Mouse (Mus musculus): ENCODE results near the gene Tekt2. TPM values are rescaled to one million over a fixed set of nuclear protein-coding genes. Genes with fewer than 3 reads are reported as not detected.

Gene Tekt2
- polyA plus RNA-seq, 1 experiment from 2014 or later: 7.4 TPM

- no peak for ATAC-seq (ENCODE audit: low FRiP score, low TSS enrichment)
- no peak overlapping the region for H3K27ac ChIP-seq (replicated peaks; ENCODE audit: low read depth, low read length)
- H3K27me3 ChIP-seq (ENCODE audit: control insufficient read depth, insufficient read depth, low read length): peaks cover 7% of the 10 kb centered on the region; the same call in 1 of the 2 replicates
- no peak overlapping the region for H3K9ac ChIP-seq (replicated peaks; ENCODE audit: low read length)
- H3K4me2 ChIP-seq (ENCODE audit: low read length): peak overlapping the region; percentile 11
- H3K36me3 ChIP-seq (ENCODE audit: control insufficient read depth, insufficient read depth, low read length): no peaks in the 10 kb centered on the region
- peak; percentile 43 for DNase-seq
- H3K9me3 ChIP-seq (ENCODE audit: control insufficient read depth, low read length): no peaks in the 10 kb centered on the region
- 20% methylated on average over 13 of the region's 13 CpGs for WGBS
- H3K4me3 ChIP-seq (replicated peaks; ENCODE audit: low read depth, low read length): no peak overlapping the region
- H3K4me1 ChIP-seq (ENCODE audit: control insufficient read depth, insufficient read depth, low read length): peaks cover 12% of the 10 kb centered on the region
Measured at GRCm38 (mm10) chr4:126324861-126325260, 627 bp downstream of the Tekt2 start.

DNA sequence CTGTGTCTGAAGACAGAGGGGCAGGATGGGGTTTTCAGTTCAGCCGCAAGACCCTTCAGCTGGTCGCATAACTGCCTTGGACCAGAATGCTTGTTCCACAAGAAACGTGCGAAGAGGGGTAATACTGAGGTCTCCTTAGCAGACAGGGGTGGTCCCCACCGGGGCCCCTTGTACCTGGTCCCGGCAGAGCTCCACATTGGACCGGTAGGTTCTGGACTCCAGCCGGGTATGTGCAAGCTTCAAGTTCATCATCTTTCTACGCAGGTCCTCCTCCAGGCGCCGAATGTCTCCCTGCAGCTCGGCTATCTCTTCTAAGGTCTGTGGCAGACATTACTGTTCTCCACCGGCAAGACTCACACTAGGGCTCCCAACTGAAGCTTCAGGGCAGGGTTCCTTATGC, 2.8 kb downstream of the Tekt2 start:
- Histone ChIP-seq H3K36me3 (ENCODE audit: control insufficient read depth, insufficient read depth, low read length) (peaks cover 8% of the 10 kb centered on the region), H3K9me3 (ENCODE audit: control insufficient read depth, low read length) (no peaks in the 10 kb centered on the region), H3K4me1 (ENCODE audit: control insufficient read depth, insufficient read depth, low read length) (peaks cover 12% of the 10 kb centered on the region), H3K4me2 (ENCODE audit: low read length) (no peak overlapping the region), H3K27ac (replicated peaks; ENCODE audit: low read depth, low read length) (no peak overlapping the region), H3K27me3 (ENCODE audit: control insufficient read depth, insufficient read depth, low read length) (peaks cover 7% of the 10 kb centered on the region; the same call in 1 of the 2 replicates), H3K9ac (replicated peaks; ENCODE audit: low read length) (no peak overlapping the region), H3K4me3 (replicated peaks; ENCODE audit: low read depth, low read length) (no peak overlapping the region)
- DNase-seq (no peak), ATAC-seq (ENCODE audit: low FRiP score, low TSS enrichment) (no peak)
- WGBS: 96% methylated on average over 13 of the region's 13 CpGs

DNA sequence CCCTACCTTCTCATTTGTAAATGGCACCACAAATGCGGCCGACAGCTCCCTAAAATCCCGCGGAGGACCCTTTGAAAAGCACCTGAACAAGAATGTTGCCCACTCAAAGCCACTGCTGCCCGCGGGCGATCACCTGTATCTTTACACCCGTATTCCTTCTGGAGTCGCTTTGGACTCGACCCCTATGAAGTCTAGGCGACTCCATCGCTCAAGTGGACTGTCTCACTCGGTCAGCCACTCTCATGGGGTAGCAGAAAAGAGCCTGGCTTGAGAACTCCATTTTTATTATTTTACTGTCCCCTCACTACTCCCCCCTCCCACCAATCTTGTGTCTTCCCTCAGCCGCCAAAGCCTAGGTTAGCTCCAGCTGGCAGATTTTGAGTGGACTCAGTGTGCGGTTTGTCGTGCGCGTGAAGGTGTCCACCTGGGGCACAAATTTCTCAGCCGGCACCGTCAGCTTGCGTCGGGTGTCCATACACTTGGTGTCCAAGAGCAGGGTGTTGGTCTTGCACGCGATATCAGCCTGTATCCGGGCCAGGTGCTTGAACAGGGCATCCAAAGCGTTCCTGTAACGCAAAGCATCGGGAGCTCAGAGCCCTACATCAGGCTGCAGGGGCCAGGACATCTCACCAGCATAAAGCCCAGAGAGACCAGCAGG, 3.5 kb downstream of the Tekt2 start:
- Histone ChIP-seq H3K4me2 (ENCODE audit: low read length) (peak overlapping the region; percentile 65), H3K4me3 (replicated peaks; ENCODE audit: low read depth, low read length) (peak overlapping the region; percentile 70), H3K27me3 (ENCODE audit: control insufficient read depth, insufficient read depth, low read length) (peaks cover 7% of the 10 kb centered on the region; the same call in 1 of the 2 replicates), H3K9ac (replicated peaks; ENCODE audit: low read length) (no peak overlapping the region; the same call in 1 of the 2 replicates), H3K4me1 (ENCODE audit: control insufficient read depth, insufficient read depth, low read length) (peaks cover 12% of the 10 kb centered on the region), H3K36me3 (ENCODE audit: control insufficient read depth, insufficient read depth, low read length) (peaks cover 15% of the 10 kb centered on the region), H3K27ac (replicated peaks; ENCODE audit: low read depth, low read length) (no peak overlapping the region), H3K9me3 (ENCODE audit: control insufficient read depth, low read length) (no peaks in the 10 kb centered on the region)
- 57% methylated on average over 28 of the region's 28 CpGs for WGBS
- DNase-seq (no peak), ATAC-seq (ENCODE audit: low FRiP score, low TSS enrichment) (peak; percentile 38)

DNA sequence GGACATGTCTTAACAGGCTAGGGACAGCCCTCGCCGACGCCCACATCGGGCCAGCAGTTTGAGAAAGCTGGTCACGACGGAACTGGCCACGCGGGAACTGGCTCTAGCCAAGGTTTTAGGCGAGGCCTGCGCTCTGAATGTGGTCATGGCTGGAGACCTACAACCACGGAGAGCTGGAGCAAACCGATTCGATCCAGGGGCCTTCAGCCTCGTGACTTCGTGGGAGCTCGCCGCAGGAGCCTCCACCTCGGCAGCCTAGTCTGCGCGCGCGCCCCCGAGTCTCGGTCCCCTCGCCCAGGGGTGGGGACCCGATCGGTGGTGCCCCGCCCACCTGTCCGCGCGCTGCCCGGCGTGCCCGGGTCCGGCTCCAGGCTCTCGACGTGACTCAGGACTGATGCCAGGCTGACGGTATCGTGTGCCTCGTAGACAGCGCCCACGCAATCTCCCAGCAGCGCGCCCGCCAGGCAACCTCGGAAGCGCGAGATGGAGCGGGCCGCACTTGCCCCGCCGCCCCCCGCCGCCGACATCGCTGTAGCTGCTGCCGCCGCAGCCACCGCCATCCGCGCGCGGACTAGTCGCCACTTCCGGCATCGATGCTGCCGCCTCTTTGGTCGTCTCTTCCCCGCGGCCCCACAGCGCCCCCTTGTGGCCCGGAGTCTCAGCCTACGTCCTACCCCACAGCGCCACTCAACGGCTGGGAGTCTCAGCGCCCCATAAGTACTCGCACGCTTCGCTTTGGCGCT, 4.2 kb downstream of the Tekt2 start, which contains the start of gene Adprhl2:
Adprhl2 (minus strand) TSS at position 593 of the 743 bp plus-strand sequence.
- Histone ChIP-seq H3K4me3 (replicated peaks; ENCODE audit: low read depth, low read length) (peak within 1 kb of the TSS; percentile 70), H3K4me1 (ENCODE audit: control insufficient read depth, insufficient read depth, low read length) (peaks cover 12% of the 10 kb centered on the region), H3K4me2 (ENCODE audit: low read length) (peak within 1 kb of the TSS; percentile 65), H3K27ac (replicated peaks; ENCODE audit: low read depth, low read length) (peak within 1 kb of the TSS; percentile 84), H3K27me3 (ENCODE audit: control insufficient read depth, insufficient read depth, low read length) (peaks cover 7% of the 10 kb centered on the region; the same call in 1 of the 2 replicates), H3K9ac (replicated peaks; ENCODE audit: low read length) (peak within 1 kb of the TSS; percentile 68), H3K36me3 (ENCODE audit: control insufficient read depth, insufficient read depth, low read length) (peaks cover 22% of the 10 kb centered on the region), H3K9me3 (ENCODE audit: control insufficient read depth, low read length) (no peaks in the 10 kb centered on the region)
- ATAC-seq (ENCODE audit: low FRiP score, low TSS enrichment): peak; percentile 89
- under 1% methylated on average over 80 of the region's 80 CpGs for WGBS
- DNase-seq: peak; percentile 99

- WGBS: 94% methylated on average over 6 of the region's 6 CpGs
- H3K27ac ChIP-seq (replicated peaks; ENCODE audit: low read depth, low read length): no peak overlapping the region
- no peak overlapping the region; the same call in 1 of the 2 replicates for H3K4me2 ChIP-seq (ENCODE audit: low read length)
Measured at GRCm38 (mm10) chr4:126319806-126320205, 5.7 kb downstream of the Tekt2 start.

DNA sequence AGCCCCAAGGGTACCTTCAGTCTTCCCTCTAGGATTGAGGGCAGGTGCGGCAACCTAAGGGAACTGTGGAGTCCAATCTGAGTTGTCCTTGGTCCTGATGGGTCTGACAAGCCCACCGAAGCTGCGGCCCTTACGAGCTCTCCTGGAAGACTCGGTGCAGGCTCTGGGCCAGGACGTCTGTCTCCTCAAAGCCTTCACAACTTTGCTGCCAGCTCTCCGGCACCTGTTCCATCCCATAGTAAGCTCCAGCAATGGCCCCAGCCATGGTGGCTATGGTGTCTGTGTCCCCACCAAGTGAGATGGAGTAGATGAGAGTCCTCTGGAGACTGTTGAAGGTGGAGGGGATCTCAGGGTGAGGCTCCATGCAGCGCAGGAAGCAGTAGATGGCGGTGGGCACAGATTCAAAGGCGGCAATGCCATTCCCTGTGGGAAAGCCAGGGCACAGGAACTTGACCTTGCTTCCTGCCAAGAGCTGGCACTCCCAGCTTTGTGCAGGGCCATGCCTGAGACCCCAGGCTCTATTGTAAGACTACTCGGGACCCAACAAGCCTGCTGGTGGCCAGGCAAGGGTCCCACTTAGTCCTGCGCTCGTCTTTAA, 8.9 kb downstream of the Tekt2 start:
- DNase-seq (no peak), ATAC-seq (ENCODE audit: low FRiP score, low TSS enrichment) (no peak)
- H3K4me2 ChIP-seq (ENCODE audit: low read length): no peak overlapping the region
- H3K27me3 ChIP-seq (ENCODE audit: control insufficient read depth, insufficient read depth, low read length): no peaks in the 10 kb centered on the region
- H3K9ac ChIP-seq (replicated peaks; ENCODE audit: low read length): no peak overlapping the region
- no peak overlapping the region for H3K4me3 ChIP-seq (replicated peaks; ENCODE audit: low read depth, low read length)
- 96% methylated on average over 13 of the region's 13 CpGs for WGBS
- H3K9me3 ChIP-seq (ENCODE audit: control insufficient read depth, low read length): no peaks in the 10 kb centered on the region
- peaks cover 8% of the 10 kb centered on the region for H3K4me1 ChIP-seq (ENCODE audit: control insufficient read depth, insufficient read depth, low read length)
- H3K36me3 ChIP-seq (ENCODE audit: control insufficient read depth, insufficient read depth, low read length): peaks cover 37% of the 10 kb centered on the region
- no peak overlapping the region for H3K27ac ChIP-seq (replicated peaks; ENCODE audit: low read depth, low read length)

More at GRCm38 (mm10) chr4:126319806-126320205, 5.7 kb downstream of the Tekt2 start:
- no peaks in the 10 kb centered on the region for H3K9me3 ChIP-seq (ENCODE audit: control insufficient read depth, low read length)
- DNase-seq: no peak
- H3K4me3 ChIP-seq (replicated peaks; ENCODE audit: low read depth, low read length): no peak overlapping the region
- H3K4me1 ChIP-seq (ENCODE audit: control insufficient read depth, insufficient read depth, low read length): peaks cover 8% of the 10 kb centered on the region
- H3K9ac ChIP-seq (replicated peaks; ENCODE audit: low read length): no peak overlapping the region
- H3K36me3 ChIP-seq (ENCODE audit: control insufficient read depth, insufficient read depth, low read length): peaks cover 34% of the 10 kb centered on the region
- no peak for ATAC-seq (ENCODE audit: low FRiP score, low TSS enrichment)
- peaks cover 7% of the 10 kb centered on the region; the same call in 1 of the 2 replicates for H3K27me3 ChIP-seq (ENCODE audit: control insufficient read depth, insufficient read depth, low read length)

- 52% methylated on average over 5 of the region's 5 CpGs for WGBS
- Histone ChIP-seq H3K27ac (replicated peaks; ENCODE audit: low read depth, low read length) (no peak overlapping the region), H3K36me3 (ENCODE audit: control insufficient read depth, insufficient read depth, low read length) (peaks cover 37% of the 10 kb centered on the region), H3K9me3 (ENCODE audit: control insufficient read depth, low read length) (no peaks in the 10 kb centered on the region), H3K4me3 (replicated peaks; ENCODE audit: low read depth, low read length) (no peak overlapping the region), H3K4me2 (ENCODE audit: low read length) (no peak overlapping the region), H3K9ac (replicated peaks; ENCODE audit: low read length) (no peak overlapping the region), H3K27me3 (ENCODE audit: control insufficient read depth, insufficient read depth, low read length) (no peaks in the 10 kb centered on the region), H3K4me1 (ENCODE audit: control insufficient read depth, insufficient read depth, low read length) (peaks cover 8% of the 10 kb centered on the region)
- no peak for DNase-seq
- no peak for ATAC-seq (ENCODE audit: low FRiP score, low TSS enrichment)
Measured at GRCm38 (mm10) chr4:126315931-126316330, 9.6 kb downstream of the Tekt2 start.

GRCm38 (mm10) chr4:126314393-126314792, 11.1 kb downstream of the Tekt2 start:
- WGBS: 40% methylated on average over 10 of the region's 10 CpGs

More at GRCm38 (mm10) chr4:126314393-126314792, 11.1 kb downstream of the Tekt2 start:
- Histone ChIP-seq H3K9me3 (ENCODE audit: control insufficient read depth, low read length) (no peaks in the 10 kb centered on the region), H3K36me3 (ENCODE audit: control insufficient read depth, insufficient read depth, low read length) (peaks cover 37% of the 10 kb centered on the region), H3K4me3 (replicated peaks; ENCODE audit: low read depth, low read length) (no peak overlapping the region), H3K4me1 (ENCODE audit: control insufficient read depth, insufficient read depth, low read length) (no peaks in the 10 kb centered on the region), H3K27me3 (ENCODE audit: control insufficient read depth, insufficient read depth, low read length) (no peaks in the 10 kb centered on the region), H3K9ac (replicated peaks; ENCODE audit: low read length) (no peak overlapping the region; the same call in 1 of the 2 replicates), H3K4me2 (ENCODE audit: low read length) (no peak overlapping the region), H3K27ac (replicated peaks; ENCODE audit: low read depth, low read length) (no peak overlapping the region)
- DNase-seq: no peak
- ATAC-seq (ENCODE audit: low FRiP score, low TSS enrichment): no peak

Measured in midbrain, embryonic 14.5 days (tissue).